Mouse (Mus musculus) ES-Bruce4 (cell line): ENCODE measurements around the gene Bcl2l13.

Experiments
- CTCF ChIP-seq: IDR thresholded peaks from one replicate; pipeline ENCODE4 v1.8.1; 2011; ENCODE audit warnings: low read depth, low read length
- EP300 ChIP-seq: IDR thresholded peaks from 2 replicates; pipeline ENCODE4 v1.6.1; 2011; ENCODE audit warnings: low read depth, low read length; ENCODE audit not compliant: insufficient read depth
- POLR2A ChIP-seq: IDR thresholded peaks from one replicate; pipeline ENCODE4 v1.8.1; 2011; ENCODE audit warnings: low read length; ENCODE audit not compliant: insufficient read depth

DNA sequence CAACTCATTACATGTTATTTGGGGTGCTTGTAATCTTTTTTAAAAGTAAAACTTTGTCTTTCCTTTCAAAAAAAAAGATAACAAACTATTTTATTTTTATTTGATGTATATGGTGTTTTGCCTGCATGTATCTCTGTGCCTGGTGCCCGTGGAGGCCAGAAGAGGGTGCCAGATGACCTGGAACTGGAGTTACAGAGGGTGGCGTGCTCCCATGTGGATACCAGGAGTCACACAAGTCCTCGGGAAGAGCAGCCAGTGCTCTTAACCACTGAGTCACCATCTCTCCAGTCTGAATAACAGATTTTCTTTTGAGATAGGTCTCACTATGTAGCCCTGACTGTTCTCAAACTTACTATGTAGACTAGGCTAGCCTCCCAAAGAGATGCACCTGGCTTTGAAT, 73.5 kb downstream of the Bcl2l13 start:
- TF ChIP-seq POLR2A (no peak), EP300 (no peak), CTCF (peak; percentile 39)
